Mouse (Mus musculus) intestine, embryonic 16.5 days (tissue): Measurements from ENCODE around the gene Fam84b. TPM values are rescaled to one million over a fixed set of nuclear protein-coding genes. Genes with fewer than 3 reads are reported as not detected.

Source experiments
- ATAC-seq: fragments of 200-750 bp; cut with Nextera tagmentation; 2 replicates; pipeline ENCODE4 v1.8.0; 2017; ENCODE audit warnings: moderate TSS enrichment, moderate library complexity
- H3K27ac ChIP-seq: fragments of 300-500 bp; sonication (generic); 2 replicates; pipeline ENCODE4 v1.5.1; 2014; ENCODE audit warnings: mild to moderate bottlenecking, low read length
- H3K27me3 ChIP-seq: fragments of 300-500 bp; sonication (generic); replicated peaks from 2 replicates; pipeline ENCODE4 v1.6.1; 2014; ENCODE audit warnings: low read length, control low read depth, mixed read lengths; ENCODE audit not compliant: control insufficient read depth, insufficient read depth
- H3K36me3 ChIP-seq: fragments of 300-500 bp; sonication (generic); 2 replicates; pipeline ENCODE4 v1.6.1; 2014; ENCODE audit warnings: low read length, control low read depth; ENCODE audit not compliant: control insufficient read depth, insufficient read depth
- H3K4me1 ChIP-seq: fragments of 300-500 bp; sonication (generic); 2 replicates; pipeline ENCODE4 v1.6.1; 2014; ENCODE audit warnings: low read length, control low read depth, mixed read lengths; ENCODE audit not compliant: control insufficient read depth, insufficient read depth
- H3K4me2 ChIP-seq: fragments of 300-500 bp; sonication (generic); 2 replicates; pipeline ENCODE4 v1.6.1; 2014; ENCODE audit warnings: low read depth, low read length, control low read depth
- H3K4me3 ChIP-seq: fragments of 300-500 bp; sonication (generic); 2 replicates; pipeline ENCODE4 v1.5.1; 2014; ENCODE audit warnings: mild to moderate bottlenecking, low read length
- H3K9ac ChIP-seq: fragments of 300-500 bp; sonication (generic); 2 replicates; pipeline ENCODE4 v1.6.1; 2014; ENCODE audit warnings: low read depth, low read length
- H3K9me3 ChIP-seq: fragments of 300-500 bp; sonication (generic); 2 replicates; pipeline ENCODE4 v1.6.1; 2016; ENCODE audit warnings: low read length, control low read depth; ENCODE audit not compliant: control insufficient read depth
- WGBS: fragments of 180-500 bp; shearing (Covaris S2); extraction: QIAGEN DNeasy Blood & Tissue Kit; methylation state at CpG from one replicate; pipeline ENCODE4 v1.1.7; 2014; 5-methylcytosine and 5-hydroxymethylcytosine counted together
- polyA plus RNA-seq: library from polyadenylated mRNA; unstranded; fragments of >200 nt; fragmentation: Nextera tagmentation; extraction: Ambion mirVana; gene quantifications from 2 replicates; pipeline ENCODE4 v1.2.1, GENCODE M21; 2015

Fam84b gene
- polyA plus RNA-seq, 1 experiment from 2014 or later = 47.8 TPM

- 0 out of 2 replicates have a peak, but pooled peaks cover 2% of the 10 kb centered on the region for H3K4me1 ChIP-seq
- H3K9ac ChIP-seq = peak overlapping the region; percentile 89
- no peaks in the 10 kb centered on the region for H3K36me3 ChIP-seq
- ATAC-seq = peak; percentile 41
- 1% methylated on average over 68 of the region's 68 CpGs for WGBS
- H3K4me3 ChIP-seq = peak overlapping the region; percentile 75
- H3K9me3 ChIP-seq = no peaks in the 10 kb centered on the region
- peak overlapping the region; percentile 98 for H3K27ac ChIP-seq
- H3K27me3 ChIP-seq = no peaks in the 10 kb centered on the region
- peak overlapping the region; percentile 92 for H3K4me2 ChIP-seq
Observed at GRCm38 (mm10) chr15:60822803-60823619, 30.6 kb downstream of the Fam84b start.

- peak; percentile 47 for ATAC-seq
- peak overlapping the region; percentile 89 for H3K9ac ChIP-seq
- no peaks in the 10 kb centered on the region for H3K9me3 ChIP-seq
- 5% methylated on average over 10 of the region's 10 CpGs for WGBS
- H3K27me3 ChIP-seq = no peaks in the 10 kb centered on the region
- 0 out of 2 replicates have a peak, but pooled peaks cover 2% of the 10 kb centered on the region for H3K4me1 ChIP-seq
- H3K4me2 ChIP-seq = peak overlapping the region; percentile 92
- H3K36me3 ChIP-seq = no peaks in the 10 kb centered on the region
- H3K27ac ChIP-seq = peak overlapping the region; percentile 98
- H3K4me3 ChIP-seq = peak overlapping the region; percentile 75
Observed at GRCm38 (mm10) chr15:60822101-60822802, 31.3 kb downstream of the Fam84b start.

- WGBS = 85% methylated on average over 1 of the region's 1 CpGs
- Histone ChIP-seq H3K36me3 (no peaks in the 10 kb centered on the region), H3K27me3 (no peaks in the 10 kb centered on the region), H3K9ac (no peak overlapping the region), H3K9me3 (no peaks in the 10 kb centered on the region), H3K4me2 (no peak overlapping the region), H3K4me3 (no peak overlapping the region), H3K27ac (no peak overlapping the region), H3K4me1 (no peaks in the 10 kb centered on the region)
- ATAC-seq = no peak
Observed at GRCm38 (mm10) chr15:60818500-60818899, 35.1 kb downstream of the Fam84b start.

GRCm38 (mm10) chr15:60816478-60816877 lies 37.1 kb downstream of the Fam84b start:
- no peak for ATAC-seq
- WGBS = 76% methylated on average over 1 of the region's 1 CpGs
- no peak overlapping the region for H3K4me3 ChIP-seq
- H3K9me3 ChIP-seq = no peaks in the 10 kb centered on the region
- no peak overlapping the region for H3K27ac ChIP-seq
- no peaks in the 10 kb centered on the region for H3K4me1 ChIP-seq
- H3K36me3 ChIP-seq = no peaks in the 10 kb centered on the region
- no peaks in the 10 kb centered on the region for H3K27me3 ChIP-seq
- no peak overlapping the region for H3K4me2 ChIP-seq
- no peak overlapping the region for H3K9ac ChIP-seq

- H3K4me3 ChIP-seq = no peak overlapping the region
- H3K27ac ChIP-seq = no peak overlapping the region
- H3K9me3 ChIP-seq = no peaks in the 10 kb centered on the region
- no peaks in the 10 kb centered on the region for H3K27me3 ChIP-seq
- H3K4me1 ChIP-seq = no peaks in the 10 kb centered on the region
- H3K36me3 ChIP-seq = no peaks in the 10 kb centered on the region
- WGBS = 75% methylated on average over 3 of the region's 3 CpGs
- no peak overlapping the region for H3K4me2 ChIP-seq
- no peak for ATAC-seq
- H3K9ac ChIP-seq = no peak overlapping the region
Observed at GRCm38 (mm10) chr15:60814542-60814941, 39.0 kb downstream of the Fam84b start.

- Histone ChIP-seq H3K27me3 (no peaks in the 10 kb centered on the region), H3K4me3 (no peak overlapping the region), H3K9ac (no peak overlapping the region), H3K36me3 (no peaks in the 10 kb centered on the region), H3K9me3 (no peaks in the 10 kb centered on the region), H3K4me2 (no peak overlapping the region), H3K4me1 (no peaks in the 10 kb centered on the region), H3K27ac (no peak overlapping the region)
- ATAC-seq = no peak
Observed at GRCm38 (mm10) chr15:60793041-60793673, 60.4 kb downstream of the Fam84b start.

GRCm38 (mm10) chr15:60789084-60789483 lies 64.5 kb downstream of the Fam84b start:
- no peak overlapping the region for H3K4me3 ChIP-seq
- H3K27ac ChIP-seq = no peak overlapping the region
- no peak overlapping the region for H3K4me2 ChIP-seq
- no peaks in the 10 kb centered on the region for H3K27me3 ChIP-seq
- 81% methylated on average over 1 of the region's 1 CpGs for WGBS
- ATAC-seq = no peak
- H3K9ac ChIP-seq = no peak overlapping the region
- no peaks in the 10 kb centered on the region for H3K4me1 ChIP-seq
- H3K9me3 ChIP-seq = no peaks in the 10 kb centered on the region
- H3K36me3 ChIP-seq = no peaks in the 10 kb centered on the region

- no peak overlapping the region for H3K4me2 ChIP-seq
- no peaks in the 10 kb centered on the region for H3K27me3 ChIP-seq
- H3K4me3 ChIP-seq = no peak overlapping the region
- H3K9me3 ChIP-seq = no peaks in the 10 kb centered on the region
- H3K9ac ChIP-seq = no peak overlapping the region
- no peak overlapping the region for H3K27ac ChIP-seq
- ATAC-seq = no peak
- WGBS = 75% methylated on average over 2 of the region's 2 CpGs
- H3K4me1 ChIP-seq = no peaks in the 10 kb centered on the region
- no peaks in the 10 kb centered on the region for H3K36me3 ChIP-seq
Observed at GRCm38 (mm10) chr15:60783761-60784160, 69.8 kb downstream of the Fam84b start.

GRCm38 (mm10) chr15:60779531-60779973 lies 74.0 kb downstream of the Fam84b start:
- WGBS = 85% methylated on average over 1 of the region's 1 CpGs
- no peak for ATAC-seq
- no peaks in the 10 kb centered on the region for H3K4me1 ChIP-seq

More at GRCm38 (mm10) chr15:60779531-60779973, 74.0 kb downstream of the Fam84b start:
- no peak overlapping the region for H3K4me3 ChIP-seq
- H3K36me3 ChIP-seq = no peaks in the 10 kb centered on the region
- H3K9ac ChIP-seq = no peak overlapping the region
- no peaks in the 10 kb centered on the region for H3K27me3 ChIP-seq
- H3K27ac ChIP-seq = no peak overlapping the region
- no peaks in the 10 kb centered on the region for H3K9me3 ChIP-seq
- H3K4me2 ChIP-seq = no peak overlapping the region
